Mouse (Mus musculus) embryo, embryonic 9.5 days (tissue): ENCODE measurements around the gene Ubap1.

Experiments used
- DNase-seq: peaks from one replicate; pipeline ENCODE4 v3.0.0-alpha.2; 2017; ENCODE audit errors: extremely low spot score

The Ubap1 gene

GRCm38 (mm10) chr4:41348584-41349198 is at the start of gene Ubap1:
TSS of gene Ubap1 (plus strand) at chr4:41348996.
- peak; percentile 99 for DNase-seq

GRCm38 (mm10) chr4:41303671-41304070 is 45.1 kb upstream of the Ubap1 start:
- no peak for DNase-seq

- DNase-seq = no peak
These were observed 44.5 kb upstream of the Ubap1 start for GRCm38 (mm10) chr4:41304302-41304701.

GRCm38 (mm10) chr4:41307406-41307805 is 41.4 kb upstream of the Ubap1 start:
- no peak for DNase-seq

- no peak for DNase-seq
These were observed 37.9 kb upstream of the Ubap1 start for GRCm38 (mm10) chr4:41310567-41311563.

GRCm38 (mm10) chr4:41313722-41314121 is 35.1 kb upstream of the Ubap1 start:
- DNase-seq = no peak

GRCm38 (mm10) chr4:41314141-41315129 is 34.4 kb upstream of the Ubap1 start, which contains the start of gene Dcaf12:
TSS of gene Dcaf12 (minus strand) at chr4:41314889.
- peak; percentile 93 for DNase-seq

- peak; percentile 4 for DNase-seq
These were observed 33.6 kb upstream of the Ubap1 start for GRCm38 (mm10) chr4:41315173-41315572.

- no peak for DNase-seq
These were observed 30.5 kb upstream of the Ubap1 start for GRCm38 (mm10) chr4:41318267-41318666.

GRCm38 (mm10) chr4:41320971-41321370 is 27.8 kb upstream of the Ubap1 start:
- DNase-seq = no peak

- no peak for DNase-seq
These were observed 21.9 kb upstream of the Ubap1 start for GRCm38 (mm10) chr4:41326876-41327275.

- no peak for DNase-seq
These were observed 19.3 kb upstream of the Ubap1 start for GRCm38 (mm10) chr4:41329481-41329880.

- no peak for DNase-seq
These were observed 17.7 kb upstream of the Ubap1 start for GRCm38 (mm10) chr4:41331085-41331484.

GRCm38 (mm10) chr4:41331698-41332421 is 16.9 kb upstream of the Ubap1 start:
- DNase-seq = no peak

GRCm38 (mm10) chr4:41336546-41336945 is 12.2 kb upstream of the Ubap1 start:
- no peak for DNase-seq

GRCm38 (mm10) chr4:41340912-41341550 is 7.8 kb upstream of the Ubap1 start:
- no peak for DNase-seq

- no peak for DNase-seq
These were observed 2.8 kb upstream of the Ubap1 start for GRCm38 (mm10) chr4:41346011-41346410.

GRCm38 (mm10) chr4:41347839-41348238 is 957 bp upstream of the Ubap1 start:
- no peak for DNase-seq

GRCm38 (mm10) chr4:41349199-41349591 is 399 bp downstream of the Ubap1 start:
- no peak for DNase-seq

GRCm38 (mm10) chr4:41352758-41353157 is 4.0 kb downstream of the Ubap1 start:
- no peak for DNase-seq
